Mouse (Mus musculus) bone marrow macrophage, adult 2 months (primary cell): ENCODE results near the gene Myl10.

Experiments used
- CTCF ChIP-seq: IDR thresholded peaks from 2 replicates; pipeline ENCODE4 v1.5.1; 2012; ENCODE audit warnings: low read depth, mild to moderate bottlenecking, low read length, moderate library complexity
- POLR2A ChIP-seq: IDR thresholded peaks from 2 replicates; pipeline ENCODE4 v1.6.1; 2012; ENCODE audit warnings: mild to moderate bottlenecking, low read depth, low read length, borderline replicate concordance

- TF ChIP-seq POLR2A (no peak), CTCF (no peak)
Measured at GRCm38 (mm10) chr5:136708116-136708515, 15.2 kb downstream of the Myl10 start.
